Mouse (Mus musculus): ENCODE measurements at regions not wholly inside any gene's neighbourhood (a gene's known extent, or its start where the extent isn't known, plus 50 kb on each side); places are given as distances from the start of the nearest gene placed in this dataset.
"Not testable (repeated sequence)": the region's sequence is repeated elsewhere in the genome, so short reads cannot be mapped to it uniquely, and the experiment has no call there.

- no peak for DNase-seq (ENCODE audit: low read depth, low spot score)
Measured at GRCm38 (mm10) chr2:78279382-78280056, 333.3 kb upstream of the Cwc22 start.

- DNase-seq (ENCODE audit: low read depth, low spot score): no peak
Measured at GRCm38 (mm10) chr2:78278630-78279029, 332.5 kb upstream of the Cwc22 start.

GRCm38 (mm10) chr2:78277699-78278098, 331.5 kb upstream of the Cwc22 start:
- no peak for DNase-seq (ENCODE audit: low read depth, low spot score)

GRCm38 (mm10) chr2:78274122-78274521, 327.9 kb upstream of the Cwc22 start:
- no peak for DNase-seq (ENCODE audit: low read depth, low spot score)

- DNase-seq (ENCODE audit: low read depth, low spot score): no peak
Measured at GRCm38 (mm10) chr2:78268705-78269104, 322.5 kb upstream of the Cwc22 start.

GRCm38 (mm10) chr2:78267527-78268375, 321.6 kb upstream of the Cwc22 start:
- DNase-seq (ENCODE audit: low read depth, low spot score): no peak

- no peak for DNase-seq (ENCODE audit: low read depth, low spot score)
Measured at GRCm38 (mm10) chr2:78253601-78254097, 307.5 kb upstream of the Cwc22 start.

- DNase-seq (ENCODE audit: low read depth, low spot score): no peak
Measured at GRCm38 (mm10) chr2:78246354-78246753, 300.2 kb upstream of the Cwc22 start.

- no peak for DNase-seq (ENCODE audit: low read depth, low spot score)
Measured at GRCm38 (mm10) chr2:78240299-78240698, 294.1 kb upstream of the Cwc22 start.

- DNase-seq (ENCODE audit: low read depth, low spot score): not testable (repeated sequence)
Measured at GRCm38 (mm10) chr2:78225383-78226100, 279.4 kb upstream of the Cwc22 start.

GRCm38 (mm10) chr2:78214469-78214868, 268.3 kb upstream of the Cwc22 start:
- no peak for DNase-seq (ENCODE audit: low read depth, low spot score)

- no peak for DNase-seq (ENCODE audit: low read depth, low spot score)
Measured at GRCm38 (mm10) chr2:78205125-78205524, 258.9 kb upstream of the Cwc22 start.

GRCm38 (mm10) chr2:78196006-78196405, 249.8 kb upstream of the Cwc22 start:
- DNase-seq (ENCODE audit: low read depth, low spot score): no peak

- DNase-seq (ENCODE audit: low read depth, low spot score): no peak
Measured at GRCm38 (mm10) chr2:78189620-78190019, 243.4 kb upstream of the Cwc22 start.

- no peak for DNase-seq (ENCODE audit: low read depth, low spot score)
Measured at GRCm38 (mm10) chr2:78184950-78185349, 238.8 kb upstream of the Cwc22 start.

GRCm38 (mm10) chr2:78173784-78174183, 227.6 kb upstream of the Cwc22 start:
- no peak for DNase-seq (ENCODE audit: low read depth, low spot score)

GRCm38 (mm10) chr2:78172819-78173218, 226.6 kb upstream of the Cwc22 start:
- no peak for DNase-seq (ENCODE audit: low read depth, low spot score)

- no peak for DNase-seq (ENCODE audit: low read depth, low spot score)
Measured at GRCm38 (mm10) chr2:78170162-78170747, 224.1 kb upstream of the Cwc22 start.

- no peak for DNase-seq (ENCODE audit: low read depth, low spot score)
Measured at GRCm38 (mm10) chr2:78165429-78165828, 219.3 kb upstream of the Cwc22 start.

- no peak for DNase-seq (ENCODE audit: low read depth, low spot score)
Measured at GRCm38 (mm10) chr2:78159877-78160485, 213.8 kb upstream of the Cwc22 start.

- no peak for DNase-seq (ENCODE audit: low read depth, low spot score)
Measured at GRCm38 (mm10) chr2:78110335-78110734, 164.2 kb upstream of the Cwc22 start.

Measured in ES-CJ7 (cell line).